Mouse (Mus musculus): ENCODE results near the gene Plce1. TPM values are rescaled to one million over a fixed set of nuclear protein-coding genes. Genes with fewer than 3 reads are reported as not detected.

Plce1 gene
- polyA plus RNA-seq, 1 experiment: 2.3 TPM

DNA sequence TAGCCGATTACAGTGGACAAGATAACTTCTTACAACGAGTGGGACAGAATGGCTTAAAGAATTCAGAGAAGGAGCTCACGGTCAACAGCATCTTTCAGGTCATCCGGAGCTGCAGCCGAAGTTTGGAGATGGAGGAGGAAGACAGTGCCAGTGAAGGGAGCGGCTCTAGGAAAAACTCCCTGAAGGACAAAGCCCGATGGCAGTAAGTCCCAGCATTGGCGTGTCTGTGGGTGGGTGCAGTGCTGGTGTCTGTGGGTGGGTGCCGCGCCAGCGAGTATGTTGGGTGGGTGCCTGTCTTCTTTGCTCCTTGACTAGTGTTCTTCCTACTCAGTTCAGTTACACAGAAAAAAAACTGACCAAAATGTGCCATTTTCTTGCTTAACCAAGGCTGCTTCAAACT lies 224.3 kb downstream of the Plce1 start:
- Histone ChIP-seq H3K27me3 (replicated peaks; ENCODE audit: control insufficient read depth, insufficient read depth, low read length) (no peaks in the 10 kb centered on the region), H3K4me3 (ENCODE audit: insufficient read depth, low read depth, low read length) (no peak overlapping the region), H3K27ac (ENCODE audit: insufficient read depth, low read depth, low read length) (no peak overlapping the region), H3K36me3 (ENCODE audit: control insufficient read depth, insufficient read depth, low read length) (no peaks in the 10 kb centered on the region), H3K4me1 (ENCODE audit: control insufficient read depth, insufficient read depth, low read length) (no peaks in the 10 kb centered on the region)
- no peak for DNase-seq
- TF ChIP-seq POLR2A (IDR thresholded peaks at IDR 0.05; ENCODE audit: low read depth, low read length) (no peak), CTCF (conservative IDR thresholded peaks at IDR 0.05; ENCODE audit: insufficient read depth, insufficient read length, low read depth, low read length) (no peak)
- 58% methylated on average over 11 of the region's 11 CpGs for WGBS

DNA sequence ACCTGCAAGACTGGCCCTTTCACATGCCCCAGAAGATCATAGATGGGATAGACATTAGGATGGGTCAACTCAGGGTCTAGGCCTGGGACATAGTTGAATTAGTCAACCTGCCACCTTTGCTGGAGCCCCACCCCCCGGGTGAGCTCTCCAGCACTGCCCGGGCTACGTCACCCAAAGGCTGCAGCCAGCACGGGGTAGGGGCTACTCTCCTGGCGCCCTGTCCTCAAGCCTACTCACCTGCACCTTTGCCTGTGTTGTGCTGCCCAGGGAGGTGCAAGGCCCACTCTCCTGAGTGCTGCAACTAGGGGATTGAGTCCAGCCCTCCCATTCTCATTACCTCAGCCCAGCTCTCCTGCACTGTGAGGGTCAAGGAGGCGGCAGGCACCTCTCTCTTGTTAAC lies 225.5 kb downstream of the Plce1 start:
- WGBS: 93% methylated on average over 6 of the region's 6 CpGs
- Histone ChIP-seq H3K4me1 (ENCODE audit: control insufficient read depth, insufficient read depth, low read length) (no peaks in the 10 kb centered on the region), H3K27me3 (replicated peaks; ENCODE audit: control insufficient read depth, insufficient read depth, low read length) (no peaks in the 10 kb centered on the region), H3K27ac (ENCODE audit: insufficient read depth, low read depth, low read length) (no peak overlapping the region), H3K36me3 (ENCODE audit: control insufficient read depth, insufficient read depth, low read length) (no peaks in the 10 kb centered on the region), H3K4me3 (ENCODE audit: insufficient read depth, low read depth, low read length) (no peak overlapping the region)
- no peak for DNase-seq
- TF ChIP-seq CTCF (conservative IDR thresholded peaks at IDR 0.05; ENCODE audit: insufficient read depth, insufficient read length, low read depth, low read length) (no peak), POLR2A (IDR thresholded peaks at IDR 0.05; ENCODE audit: low read depth, low read length) (no peak)

DNA sequence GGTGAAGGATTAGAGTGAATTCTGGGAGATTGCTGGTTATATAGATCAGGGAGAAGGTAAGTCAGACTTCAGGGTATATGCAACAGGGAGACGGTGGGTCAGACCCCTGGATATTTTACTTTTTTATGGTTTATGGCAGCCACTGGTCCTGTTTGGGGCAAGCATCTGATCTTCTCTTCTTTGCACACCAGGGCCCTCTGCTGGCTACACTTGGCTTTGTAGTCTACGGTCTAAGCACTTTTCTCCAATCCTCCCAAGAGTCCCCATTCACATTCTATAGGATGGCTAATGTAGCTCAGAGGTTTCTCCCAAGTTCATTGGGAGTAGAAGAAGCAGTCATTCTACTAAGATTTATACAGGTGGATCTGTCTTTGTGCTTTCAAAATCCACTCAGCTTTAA lies 228.5 kb downstream of the Plce1 start:
- WGBS: 85% methylated on average over 2 of the region's 2 CpGs
- no peaks in the 10 kb centered on the region for H3K36me3 ChIP-seq (ENCODE audit: control insufficient read depth, insufficient read depth, low read length)
- DNase-seq: peak; percentile 52

DNA sequence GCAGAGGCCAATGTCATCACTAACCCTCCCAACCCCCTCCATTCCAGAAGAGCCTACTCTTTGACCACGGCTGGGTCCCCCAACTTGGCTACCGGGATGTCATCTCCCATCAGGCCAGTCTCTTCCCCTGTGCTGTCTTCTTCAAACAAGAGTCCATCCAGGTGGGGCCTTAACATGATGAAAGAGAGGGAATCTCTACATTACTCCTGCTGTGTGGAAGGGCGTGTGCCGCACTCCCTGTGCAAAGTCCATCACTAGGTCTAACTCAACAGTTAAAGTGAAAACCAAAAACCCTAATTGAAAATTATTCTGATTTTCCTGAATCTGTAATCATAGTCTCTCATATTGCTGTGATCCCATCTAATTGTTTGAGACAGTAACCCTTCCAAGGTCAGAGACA lies 240.9 kb downstream of the Plce1 start:
- TF ChIP-seq CTCF (conservative IDR thresholded peaks at IDR 0.05; ENCODE audit: insufficient read depth, insufficient read length, low read depth, low read length): no peak
- no peak for TF ChIP-seq POLR2A (IDR thresholded peaks at IDR 0.05; ENCODE audit: low read depth, low read length)
- Histone ChIP-seq H3K4me1 (ENCODE audit: control insufficient read depth, insufficient read depth, low read length) (no peaks in the 10 kb centered on the region), H3K27ac (ENCODE audit: insufficient read depth, low read depth, low read length) (no peak overlapping the region), H3K4me3 (ENCODE audit: insufficient read depth, low read depth, low read length) (no peak overlapping the region), H3K27me3 (replicated peaks; ENCODE audit: control insufficient read depth, insufficient read depth, low read length) (no peaks in the 10 kb centered on the region), H3K36me3 (ENCODE audit: control insufficient read depth, insufficient read depth, low read length) (no peaks in the 10 kb centered on the region)
- WGBS: 95% methylated on average over 4 of the region's 4 CpGs
- no peak for DNase-seq

More for the DNA sequence above, 228.5 kb downstream of the Plce1 start:
- Histone ChIP-seq H3K4me3 (ENCODE audit: insufficient read depth, low read depth, low read length) (no peak overlapping the region), H3K27ac (ENCODE audit: insufficient read depth, low read depth, low read length) (no peak overlapping the region), H3K4me1 (ENCODE audit: control insufficient read depth, insufficient read depth, low read length) (no peaks in the 10 kb centered on the region), H3K27me3 (replicated peaks; ENCODE audit: control insufficient read depth, insufficient read depth, low read length) (no peaks in the 10 kb centered on the region)
- TF ChIP-seq CTCF (conservative IDR thresholded peaks at IDR 0.05; ENCODE audit: insufficient read depth, insufficient read length, low read depth, low read length) (peak; percentile 56), POLR2A (IDR thresholded peaks at IDR 0.05; ENCODE audit: low read depth, low read length) (no peak)

DNA sequence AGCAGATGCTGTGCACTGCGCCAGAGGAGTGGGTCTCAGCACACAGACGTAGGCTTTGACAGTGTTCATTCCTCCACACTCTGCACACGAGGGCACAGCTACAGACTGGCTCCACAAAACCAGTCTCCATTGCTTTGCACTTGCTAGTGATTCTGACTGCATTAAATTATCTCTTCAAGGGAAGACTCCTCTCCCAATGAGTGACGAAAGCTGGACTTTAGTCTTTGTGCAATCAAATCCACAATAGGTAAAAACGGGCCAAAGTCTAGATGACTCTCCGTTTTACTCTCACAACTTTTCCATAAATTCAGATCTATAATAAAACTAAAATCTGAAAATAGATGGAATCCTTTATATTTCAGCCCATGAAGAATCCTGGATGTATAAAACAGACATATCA lies 242.1 kb downstream of the Plce1 start:
- H3K4me1 ChIP-seq (ENCODE audit: control insufficient read depth, insufficient read depth, low read length): no peaks in the 10 kb centered on the region
- no peak overlapping the region for H3K27ac ChIP-seq (ENCODE audit: insufficient read depth, low read depth, low read length)
- 80% methylated on average over 6 of the region's 6 CpGs for WGBS
- no peak for TF ChIP-seq POLR2A (IDR thresholded peaks at IDR 0.05; ENCODE audit: low read depth, low read length)
- TF ChIP-seq CTCF (conservative IDR thresholded peaks at IDR 0.05; ENCODE audit: insufficient read depth, insufficient read length, low read depth, low read length): no peak
- H3K4me3 ChIP-seq (ENCODE audit: insufficient read depth, low read depth, low read length): no peak overlapping the region
- no peak for DNase-seq
- H3K36me3 ChIP-seq (ENCODE audit: control insufficient read depth, insufficient read depth, low read length): no peaks in the 10 kb centered on the region
- H3K27me3 ChIP-seq (replicated peaks; ENCODE audit: control insufficient read depth, insufficient read depth, low read length): no peaks in the 10 kb centered on the region

DNA sequence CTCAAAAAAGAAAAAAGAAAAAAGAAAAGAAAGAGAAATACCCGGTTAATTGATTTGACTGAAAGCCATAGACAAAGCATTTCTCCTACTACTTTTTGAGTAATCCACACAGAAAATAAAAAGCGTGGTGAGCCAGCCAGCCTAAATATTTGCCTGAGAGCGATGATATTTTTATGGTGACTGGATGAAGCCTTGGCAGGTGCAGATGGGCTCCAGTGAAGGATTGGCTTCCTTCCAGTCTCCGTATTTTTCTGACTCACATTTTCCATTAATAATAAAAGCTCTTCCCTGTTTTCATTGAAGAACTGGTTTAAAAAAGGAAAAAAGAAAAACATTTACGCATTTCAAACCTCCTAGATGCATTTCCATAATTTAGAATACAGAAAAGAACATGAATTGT lies 243.1 kb downstream of the Plce1 start:
- H3K4me3 ChIP-seq (ENCODE audit: insufficient read depth, low read depth, low read length): no peak overlapping the region
- no peak for DNase-seq
- WGBS: 71% methylated on average over 5 of the region's 5 CpGs
- no peaks in the 10 kb centered on the region for H3K4me1 ChIP-seq (ENCODE audit: control insufficient read depth, insufficient read depth, low read length)
- TF ChIP-seq POLR2A (IDR thresholded peaks at IDR 0.05; ENCODE audit: low read depth, low read length): no peak
- no peak for TF ChIP-seq CTCF (conservative IDR thresholded peaks at IDR 0.05; ENCODE audit: insufficient read depth, insufficient read length, low read depth, low read length)
- no peaks in the 10 kb centered on the region for H3K27me3 ChIP-seq (replicated peaks; ENCODE audit: control insufficient read depth, insufficient read depth, low read length)
- H3K27ac ChIP-seq (ENCODE audit: insufficient read depth, low read depth, low read length): no peak overlapping the region
- H3K36me3 ChIP-seq (ENCODE audit: control insufficient read depth, insufficient read depth, low read length): no peaks in the 10 kb centered on the region

DNA sequence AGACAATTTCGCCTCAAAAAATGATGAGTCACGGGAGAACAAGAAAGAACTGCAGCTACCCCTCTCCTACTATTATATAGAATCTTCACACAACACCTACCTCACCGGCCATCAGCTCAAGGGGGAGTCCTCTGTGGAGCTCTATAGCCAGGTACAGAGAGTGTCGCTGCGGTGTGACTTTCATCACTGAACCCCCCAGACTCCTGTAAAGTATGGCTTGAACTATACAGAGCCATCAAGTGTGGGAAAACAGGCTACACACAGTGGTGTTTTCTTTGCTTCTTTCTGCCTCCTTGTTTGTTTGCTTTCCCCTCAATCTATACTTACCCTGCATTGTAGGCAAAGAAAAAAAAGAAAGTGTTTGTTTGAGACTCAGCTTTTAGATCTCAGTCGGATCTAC lies 247.9 kb downstream of the Plce1 start:
- DNase-seq: no peak
- Histone ChIP-seq H3K4me3 (ENCODE audit: insufficient read depth, low read depth, low read length) (no peak overlapping the region), H3K27ac (ENCODE audit: insufficient read depth, low read depth, low read length) (no peak overlapping the region), H3K36me3 (ENCODE audit: control insufficient read depth, insufficient read depth, low read length) (no peaks in the 10 kb centered on the region), H3K27me3 (replicated peaks; ENCODE audit: control insufficient read depth, insufficient read depth, low read length) (no peaks in the 10 kb centered on the region), H3K4me1 (ENCODE audit: control insufficient read depth, insufficient read depth, low read length) (no peaks in the 10 kb centered on the region)
- 75% methylated on average over 6 of the region's 6 CpGs for WGBS
- TF ChIP-seq POLR2A (IDR thresholded peaks at IDR 0.05; ENCODE audit: low read depth, low read length): no peak
- TF ChIP-seq CTCF (conservative IDR thresholded peaks at IDR 0.05; ENCODE audit: insufficient read depth, insufficient read length, low read depth, low read length): no peak

DNA sequence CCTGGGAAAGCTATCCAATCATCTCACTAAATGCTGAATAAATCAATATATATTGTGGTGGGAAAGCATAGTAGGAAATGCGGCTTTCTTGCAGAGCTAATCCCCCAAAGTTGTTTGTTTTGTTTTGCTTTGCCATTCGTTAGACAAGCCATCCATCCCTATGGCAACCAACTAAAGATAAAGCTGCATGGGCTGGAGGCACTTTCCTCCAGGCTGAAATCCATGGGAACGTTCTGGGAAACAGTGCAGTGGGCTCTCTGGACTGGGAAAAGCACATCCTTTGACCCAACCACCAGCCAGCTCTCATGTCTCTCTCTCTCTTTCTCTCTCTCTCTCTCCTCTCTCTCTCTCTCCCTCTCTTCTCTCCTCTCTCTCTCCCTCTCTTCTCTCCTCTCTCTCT lies 248.4 kb downstream of the Plce1 start:
- 45% methylated on average over 3 of the region's 3 CpGs for WGBS
- H3K4me1 ChIP-seq (ENCODE audit: control insufficient read depth, insufficient read depth, low read length): no peaks in the 10 kb centered on the region
- no peak for DNase-seq
- no peaks in the 10 kb centered on the region for H3K36me3 ChIP-seq (ENCODE audit: control insufficient read depth, insufficient read depth, low read length)
- H3K27me3 ChIP-seq (replicated peaks; ENCODE audit: control insufficient read depth, insufficient read depth, low read length): no peaks in the 10 kb centered on the region
- TF ChIP-seq CTCF (conservative IDR thresholded peaks at IDR 0.05; ENCODE audit: insufficient read depth, insufficient read length, low read depth, low read length) (no peak), POLR2A (IDR thresholded peaks at IDR 0.05; ENCODE audit: low read depth, low read length) (no peak)
- no peak overlapping the region for H3K27ac ChIP-seq (ENCODE audit: insufficient read depth, low read depth, low read length)
- H3K4me3 ChIP-seq (ENCODE audit: insufficient read depth, low read depth, low read length): no peak overlapping the region

Measured in kidney, adult 2 months (tissue).